Mouse (Mus musculus): Measurements from ENCODE around the gene Sorbs1.
A peak's percentile ranks its signal among the peaks of the same experiment; 100 is the strongest.

The Sorbs1 gene

GRCm38 (mm10) chr19:40406661-40407060 is 106.9 kb downstream of the Sorbs1 start:
- DNase-seq (ENCODE audit: low read depth) = no peak

DNA sequence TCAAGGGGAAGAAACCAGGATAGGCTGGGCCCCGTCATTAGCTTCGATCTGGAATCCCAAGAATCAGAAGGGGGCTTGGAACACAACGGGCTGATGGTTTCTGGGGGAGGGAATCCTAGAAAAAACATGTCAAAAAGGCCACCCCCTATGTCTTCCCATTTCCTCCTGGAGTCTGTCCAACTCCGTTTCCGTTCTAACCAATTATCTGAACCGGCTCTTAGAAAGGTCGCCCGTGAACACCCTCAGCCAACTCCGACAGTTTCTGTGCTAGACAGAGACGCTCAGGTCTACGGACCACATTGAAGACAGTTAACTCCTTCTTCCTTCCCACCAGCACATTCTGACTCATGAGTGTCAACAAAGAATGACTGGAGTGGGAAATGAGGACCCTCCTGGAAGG is 107.8 kb downstream of the Sorbs1 start:
- no peak for DNase-seq (ENCODE audit: low read depth)

DNA sequence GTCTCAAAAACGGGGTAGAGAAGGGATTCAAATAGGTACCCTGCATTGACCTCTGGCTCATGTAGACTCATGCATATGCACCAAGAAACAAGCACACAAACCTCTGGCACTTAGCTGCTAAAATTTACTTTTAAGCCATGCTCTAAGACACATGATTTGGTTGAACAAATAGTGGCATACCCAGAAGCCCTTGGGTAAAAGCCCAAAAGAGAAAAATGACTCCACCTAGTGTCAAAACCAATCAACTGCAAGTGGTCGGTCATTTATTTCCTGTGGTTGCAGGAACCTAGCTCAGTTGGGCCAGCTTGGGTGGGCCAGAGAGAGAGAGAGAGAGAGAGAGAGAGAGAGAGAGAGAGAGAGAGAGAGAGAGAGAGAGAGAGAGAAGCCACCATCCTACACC is 109.0 kb downstream of the Sorbs1 start:
- peak; percentile 23 for DNase-seq (ENCODE audit: low read depth)

DNA sequence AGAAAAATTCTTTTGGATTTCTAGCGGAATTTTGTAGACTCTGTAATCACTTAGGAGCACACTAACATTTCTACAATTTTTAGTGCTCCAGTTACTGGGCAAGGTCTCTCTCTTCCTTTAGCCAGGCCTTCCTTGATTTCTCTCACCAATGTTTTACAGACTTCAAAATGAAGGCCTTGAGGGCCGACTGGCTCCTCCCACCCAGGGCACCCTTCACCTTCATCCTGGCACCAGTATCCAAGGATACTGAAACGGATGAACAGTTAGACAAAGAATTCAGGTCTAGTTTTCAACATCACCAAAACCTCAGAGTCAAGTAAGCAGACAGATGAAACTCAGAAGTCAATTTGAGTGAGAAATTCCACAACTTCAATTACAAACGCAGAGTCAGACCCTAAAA is 109.6 kb downstream of the Sorbs1 start:
- no peak for DNase-seq (ENCODE audit: low read depth)

GRCm38 (mm10) chr19:40402155-40402963 is 111.2 kb downstream of the Sorbs1 start:
- DNase-seq (ENCODE audit: low read depth) = no peak

GRCm38 (mm10) chr19:40401213-40401612 is 112.4 kb downstream of the Sorbs1 start:
- DNase-seq (ENCODE audit: low read depth) = no peak

GRCm38 (mm10) chr19:40400426-40401030 is 113.1 kb downstream of the Sorbs1 start:
- DNase-seq (ENCODE audit: low read depth) = no peak

DNA sequence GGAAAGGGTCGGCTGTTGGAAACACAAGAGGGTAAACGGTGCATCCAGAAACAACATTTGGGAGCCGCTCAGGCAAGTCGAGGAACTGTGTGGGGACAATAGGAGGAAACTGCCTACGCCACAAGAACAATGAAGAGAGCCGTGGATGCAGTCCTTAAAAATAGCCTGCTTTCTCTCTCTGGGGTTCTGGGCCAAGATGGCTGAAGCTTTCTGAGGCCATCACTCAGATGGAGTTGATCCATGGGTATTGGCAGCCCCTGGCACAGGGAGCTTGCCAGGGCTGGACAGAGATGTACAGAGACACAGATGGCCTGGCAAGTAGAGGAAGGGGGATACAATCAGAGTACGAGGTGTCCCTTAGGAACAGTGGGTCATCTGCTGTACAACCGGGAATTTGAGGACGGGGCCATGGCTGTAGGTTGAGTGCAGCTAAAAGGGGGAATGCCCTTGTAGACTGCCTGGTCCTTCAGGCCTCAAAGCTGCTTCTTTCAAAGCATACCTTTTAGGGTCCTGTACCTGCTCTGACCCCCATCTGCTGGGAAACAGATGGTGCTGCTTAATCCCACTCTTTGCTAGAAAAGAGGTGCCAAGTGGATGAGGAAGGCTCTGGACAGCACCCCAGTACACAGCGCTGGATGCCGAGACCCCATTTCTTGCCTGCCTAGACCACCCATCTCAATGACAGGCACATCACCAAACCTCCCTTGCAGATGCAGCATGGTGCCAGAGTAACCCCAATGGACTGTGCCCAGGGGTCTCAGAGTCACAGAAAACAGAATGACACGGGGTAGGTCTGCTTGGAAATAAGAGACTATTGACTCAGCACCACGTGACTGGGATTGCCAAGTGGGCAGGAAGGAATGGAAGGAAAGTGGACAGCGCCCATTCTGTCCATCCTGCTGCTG is 117.6 kb downstream of the Sorbs1 start:
- DNase-seq (ENCODE audit: low read depth) = no peak

- DNase-seq (ENCODE audit: low read depth) = no peak
Observed at GRCm38 (mm10) chr19:40395321-40395695, 118.3 kb downstream of the Sorbs1 start.

DNA sequence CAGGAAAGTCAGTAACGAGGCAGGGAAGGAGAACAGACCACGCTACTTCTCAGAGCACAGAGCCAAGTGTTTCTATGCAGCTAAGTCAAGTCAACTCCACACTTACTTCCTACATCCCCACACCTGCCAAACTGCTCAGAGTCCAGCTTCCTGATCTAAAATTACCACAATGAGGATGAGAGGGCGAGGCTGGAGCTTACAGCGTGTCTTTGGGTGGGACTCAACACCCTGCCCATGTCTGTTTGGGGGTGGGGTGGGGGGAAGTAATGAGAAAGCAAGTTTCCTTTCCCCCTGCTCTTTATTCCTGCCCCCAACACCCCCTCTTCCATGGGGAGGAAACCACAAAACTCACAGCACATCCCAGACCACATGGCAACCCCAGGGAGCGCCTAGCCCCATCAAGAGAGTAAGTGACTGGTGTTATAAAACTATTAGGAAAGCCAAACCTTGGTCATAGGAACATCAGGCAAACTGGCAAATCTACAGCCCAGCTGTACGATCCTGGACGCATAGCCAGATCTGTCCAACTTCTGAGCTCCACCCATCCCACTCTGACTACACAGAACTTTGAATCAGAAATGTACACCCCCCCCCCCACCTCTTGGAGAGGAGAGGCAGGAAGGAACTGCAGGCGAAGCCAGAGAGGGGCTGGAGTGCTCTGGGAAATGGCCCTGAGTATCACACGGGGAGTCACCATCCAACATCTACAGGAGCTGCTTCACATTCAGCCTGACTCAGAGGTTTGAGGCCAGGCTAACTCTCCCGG is 118.8 kb downstream of the Sorbs1 start:
- no peak for DNase-seq (ENCODE audit: low read depth)

DNA sequence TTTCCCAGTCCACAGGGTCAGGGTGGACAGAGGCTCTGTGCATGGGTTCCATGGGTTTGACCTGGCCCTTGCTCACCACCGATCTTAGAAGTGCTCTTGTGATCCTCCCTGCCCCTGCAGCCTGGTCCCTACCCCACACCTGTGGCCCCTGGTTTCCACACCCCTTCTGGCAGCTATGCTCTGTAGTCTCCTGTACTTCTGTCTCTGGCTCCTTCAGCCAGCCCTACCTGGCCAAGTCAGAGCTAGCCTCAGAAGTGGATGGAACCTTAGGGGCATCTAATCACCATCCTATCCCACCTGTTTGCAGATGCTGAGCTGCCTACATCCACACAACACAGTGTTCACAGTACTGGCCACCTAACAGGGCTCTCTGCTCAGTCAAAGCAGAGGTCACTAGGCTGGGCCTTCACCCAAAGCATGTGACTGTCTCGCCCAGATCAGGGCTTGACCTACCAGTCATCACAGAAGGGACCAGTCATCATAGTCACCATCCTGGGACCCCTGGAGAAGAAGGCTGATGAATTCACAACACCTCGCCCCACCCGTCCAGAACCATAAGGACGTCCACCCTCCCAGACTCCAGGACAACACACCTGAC is 120.7 kb downstream of the Sorbs1 start:
- DNase-seq (ENCODE audit: low read depth) = no peak

DNA sequence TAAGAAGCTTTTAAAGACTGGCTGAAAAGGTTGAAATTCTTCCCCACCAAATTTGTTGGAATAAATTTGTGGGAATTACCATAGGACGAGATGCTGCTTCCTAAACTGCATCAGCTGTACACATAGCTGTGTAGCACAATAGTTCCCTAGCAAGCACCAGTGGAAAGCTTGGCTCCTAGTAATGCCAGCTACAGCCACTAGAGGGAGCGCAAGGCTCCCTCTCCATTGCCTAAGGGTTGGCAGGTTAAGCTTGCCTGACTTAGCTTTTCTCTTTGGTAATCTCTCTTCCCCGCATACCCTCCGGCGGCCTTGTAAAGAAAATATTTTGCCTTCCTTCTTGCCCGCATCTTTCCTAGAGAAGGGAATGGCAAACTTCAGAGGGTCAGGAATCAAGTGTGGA is 122.1 kb downstream of the Sorbs1 start:
- peak; percentile 70 for DNase-seq (ENCODE audit: low read depth)

DNA sequence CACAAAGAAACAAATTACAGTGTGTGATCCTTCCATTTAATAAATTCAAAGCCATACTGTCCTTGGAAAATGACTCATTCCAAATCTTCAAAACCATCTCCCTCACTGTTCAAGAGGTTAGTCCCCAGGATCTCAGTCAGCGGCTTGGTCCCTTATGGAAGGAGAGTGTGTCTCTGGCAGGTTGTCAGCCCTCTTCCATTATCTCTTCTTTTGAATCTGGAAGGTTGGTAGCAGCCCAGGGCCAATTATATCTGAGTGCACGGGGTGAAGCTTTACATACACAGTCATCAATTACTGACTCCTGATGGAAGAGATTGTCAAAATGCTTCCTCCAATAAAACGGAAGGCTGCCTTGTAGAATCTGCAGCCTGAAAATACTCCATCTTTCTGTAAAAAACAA is 126.7 kb downstream of the Sorbs1 start:
- no peak for DNase-seq (ENCODE audit: low read depth)

DNA sequence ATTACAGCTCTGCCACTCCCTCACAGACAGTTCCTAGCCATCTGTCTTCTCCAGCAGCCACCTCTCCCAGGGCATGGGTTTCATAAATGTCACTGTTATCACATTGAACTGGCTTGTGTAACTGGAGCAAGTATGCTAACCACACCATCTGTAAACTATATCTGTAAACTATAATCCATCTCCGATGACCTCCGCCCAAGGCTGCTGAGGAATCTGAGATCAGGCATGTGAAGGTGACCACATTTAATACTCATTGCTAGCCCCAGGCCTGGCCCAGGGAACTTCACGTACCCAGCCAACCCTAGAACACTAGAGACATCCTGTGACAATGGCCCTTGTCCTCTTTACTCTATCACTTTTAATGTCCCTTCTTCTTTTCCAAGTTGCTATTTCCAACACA is 128.2 kb downstream of the Sorbs1 start:
- DNase-seq (ENCODE audit: low read depth) = no peak

GRCm38 (mm10) chr19:40383931-40384330 is 129.6 kb downstream of the Sorbs1 start:
- DNase-seq (ENCODE audit: low read depth) = no peak

DNA sequence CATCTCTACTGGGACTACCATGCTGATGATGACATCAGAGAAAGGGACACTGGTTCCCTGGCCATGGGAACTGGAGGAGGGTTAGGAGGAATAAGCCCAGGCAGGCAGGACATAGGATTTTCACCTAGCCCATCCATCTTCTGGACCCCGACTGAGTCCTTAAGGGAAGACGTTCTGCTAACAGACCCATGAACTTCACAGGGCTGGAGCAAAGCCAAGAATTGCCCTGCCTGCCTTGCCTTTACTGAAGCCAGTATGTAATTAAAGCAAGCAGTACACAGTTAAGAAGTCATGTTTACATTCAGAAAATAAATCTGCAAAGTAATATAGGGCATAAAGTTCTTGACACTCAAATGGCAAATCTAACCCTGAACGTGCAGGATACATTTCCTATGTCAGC is 132.9 kb downstream of the Sorbs1 start:
- DNase-seq (ENCODE audit: low read depth) = no peak

GRCm38 (mm10) chr19:40380005-40380404 is 133.6 kb downstream of the Sorbs1 start:
- no peak for DNase-seq (ENCODE audit: low read depth)

DNA sequence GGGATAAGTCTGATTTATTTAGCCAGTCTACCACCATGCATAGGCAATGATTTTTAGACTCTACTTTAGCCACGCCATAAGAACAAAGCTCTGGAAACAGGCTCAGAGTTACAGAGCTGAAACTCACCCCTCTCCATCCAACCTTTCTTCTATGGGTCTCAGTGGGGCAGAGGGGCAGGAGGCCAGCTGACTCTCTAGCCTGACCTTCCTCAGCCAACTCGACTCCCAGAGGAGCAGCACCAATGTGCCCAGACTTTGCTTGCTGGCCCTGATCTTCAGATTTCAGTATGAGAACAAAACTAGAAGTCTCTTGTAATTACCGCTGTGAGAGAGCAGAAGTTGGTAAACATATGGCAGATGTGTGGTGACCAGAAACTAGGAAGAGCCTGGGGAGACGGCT is 134.5 kb downstream of the Sorbs1 start:
- DNase-seq (ENCODE audit: low read depth) = no peak

GRCm38 (mm10) chr19:40377632-40378031 is 135.9 kb downstream of the Sorbs1 start:
- DNase-seq (ENCODE audit: low read depth) = no peak

DNA sequence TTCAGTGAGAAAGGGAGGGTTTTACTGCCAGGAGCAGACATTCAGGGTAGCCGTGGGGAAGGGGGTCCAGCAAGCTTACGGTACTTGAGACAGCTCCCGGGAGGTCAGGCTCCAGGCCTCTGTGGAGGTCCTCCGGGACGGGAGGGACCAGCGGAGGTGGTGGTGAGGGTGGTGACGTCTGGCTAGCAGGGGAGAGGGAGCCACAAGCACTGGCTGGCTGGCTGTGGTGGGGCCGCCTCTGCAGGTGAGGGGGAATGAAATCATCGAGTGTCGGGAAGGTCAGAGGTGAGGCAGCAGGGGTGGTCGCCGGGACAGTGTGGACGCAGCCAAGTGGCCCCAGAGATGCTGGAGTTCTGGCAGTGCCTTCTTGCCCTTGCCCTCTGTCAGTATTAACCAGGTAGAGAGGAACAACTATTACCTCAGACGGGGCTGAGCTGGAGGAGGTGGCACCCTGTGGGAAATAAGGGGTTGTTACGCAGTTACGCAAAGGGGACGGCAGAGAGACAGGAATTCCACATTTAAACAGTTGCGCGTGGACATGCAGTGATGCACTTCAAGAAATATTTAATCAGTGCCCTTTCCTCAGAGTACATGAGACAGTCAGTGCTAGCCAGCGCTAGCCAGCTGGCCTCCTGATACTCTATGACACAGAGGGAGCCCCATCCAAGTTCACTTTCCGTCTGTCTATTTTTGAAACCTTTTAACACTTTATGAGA is 136.9 kb downstream of the Sorbs1 start:
- DNase-seq (ENCODE audit: low read depth) = no peak

DNA sequence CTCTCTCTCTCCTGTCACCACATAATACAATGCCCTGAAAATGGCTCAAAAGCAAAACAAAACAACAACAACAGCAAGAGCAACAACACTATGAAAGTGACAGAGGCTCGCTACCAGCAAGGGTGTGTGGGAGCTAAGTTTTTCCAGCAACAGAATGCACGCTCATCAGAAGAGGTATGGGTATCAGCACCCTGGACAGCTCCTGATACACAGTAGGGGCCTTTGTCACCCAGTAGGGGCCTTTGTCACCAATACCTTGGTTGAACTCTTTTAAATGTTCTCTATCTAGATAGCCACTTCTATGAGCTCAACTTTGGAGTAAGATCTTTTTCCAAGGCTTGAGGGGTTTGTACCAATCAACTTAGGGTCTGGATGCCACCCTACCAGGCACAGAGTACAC is 138.9 kb downstream of the Sorbs1 start:
- no peak for DNase-seq (ENCODE audit: low read depth)

Measured in c-Kit-positive CD71-positive TER-119-negative erythroid progenitor cells, embryonic 14.5 days (primary cell).